Mouse (Mus musculus) kidney, embryonic 16.5 days (tissue): ENCODE results near the gene Pycr2. TPM values are rescaled to one million over a fixed set of nuclear protein-coding genes. Genes with fewer than 3 reads are reported as not detected.
A peak's percentile ranks its signal among the peaks of the same experiment; 100 is the strongest.
"Not testable (repeated sequence)": the region's sequence is repeated elsewhere in the genome, so short reads cannot be mapped to it uniquely, and the experiment has no call there.

Source experiments
- ATAC-seq: fragments of 200-750 bp; cut with Nextera tagmentation; 2 replicates; pipeline ENCODE4 v1.8.0; 2017; ENCODE audit warnings: moderate TSS enrichment; ENCODE audit not compliant: low FRiP score, low TSS enrichment
- H3K27ac ChIP-seq: fragments of 300-500 bp; sonication (generic); 2 replicates; pipeline ENCODE4 v1.5.1; 2014; ENCODE audit warnings: low read length
- H3K27me3 ChIP-seq: fragments of 300-500 bp; sonication (generic); 2 replicates; pipeline ENCODE4 v1.6.1; 2014; ENCODE audit warnings: low read length, control low read depth, mixed read lengths; ENCODE audit not compliant: insufficient read depth
- H3K36me3 ChIP-seq: fragments of 300-500 bp; sonication (generic); 2 replicates; pipeline ENCODE4 v1.6.1; 2014; ENCODE audit warnings: low read length, control low read depth, mixed read lengths; ENCODE audit not compliant: insufficient read depth
- H3K4me1 ChIP-seq: fragments of 300-500 bp; sonication (generic); 2 replicates; pipeline ENCODE4 v1.6.1; 2014; ENCODE audit warnings: low read length, control low read depth, mixed read lengths; ENCODE audit not compliant: insufficient read depth
- H3K4me2 ChIP-seq: fragments of 300-500 bp; sonication (generic); replicated peaks from 2 replicates; pipeline ENCODE4 v1.6.1; 2014; ENCODE audit warnings: low read depth, low read length
- H3K4me3 ChIP-seq: fragments of 300-500 bp; sonication (generic); 2 replicates; pipeline ENCODE4 v1.5.1; 2014; ENCODE audit warnings: mild to moderate bottlenecking, low read length
- H3K9ac ChIP-seq: fragments of 300-500 bp; sonication (generic); replicated peaks from 2 replicates; pipeline ENCODE4 v1.6.1; 2014; ENCODE audit warnings: low read length
- H3K9me3 ChIP-seq: fragments of 300-500 bp; sonication (generic); 2 replicates; pipeline ENCODE4 v1.6.1; 2016; ENCODE audit warnings: low read length, control low read depth
- WGBS: fragments of 180-500 bp; shearing (Covaris S2); extraction: QIAGEN DNeasy Blood & Tissue Kit; methylation state at CpG from one replicate; pipeline ENCODE4 v1.1.7; 2014; 5-methylcytosine and 5-hydroxymethylcytosine counted together
- polyA plus RNA-seq: library from polyadenylated mRNA; unstranded; fragments of >200 nt; fragmentation: Nextera tagmentation; extraction: Ambion mirVana; gene quantifications from 2 replicates; pipeline ENCODE4 v1.2.1, GENCODE M21; 2015

The Pycr2 gene
- polyA plus RNA-seq, 1 experiment from 2014 or later = 111 TPM

DNA sequence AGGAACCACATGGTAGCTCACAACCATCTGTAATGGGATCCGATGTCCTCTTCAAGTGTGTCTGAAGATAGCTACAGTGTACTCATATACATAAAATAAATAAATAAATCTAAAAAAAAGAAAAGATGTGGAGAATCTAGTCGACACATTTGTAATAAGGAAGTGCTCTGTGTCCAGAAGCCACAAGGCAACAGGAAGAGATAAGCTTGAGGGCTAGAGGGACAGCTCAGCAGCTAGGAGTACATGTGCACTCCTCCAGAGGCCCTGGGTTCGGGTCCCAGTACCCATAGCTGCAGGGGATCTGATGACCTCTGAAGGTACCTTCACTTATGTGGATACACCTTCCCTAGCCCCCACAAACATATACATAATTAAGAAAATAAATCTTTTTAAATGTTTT, 22.3 kb upstream of the Pycr2 start:
- Histone ChIP-seq H3K4me3 (no peak overlapping the region), H3K27ac (no peak overlapping the region), H3K27me3 (no peaks in the 10 kb centered on the region), H3K4me2 (no peak overlapping the region), H3K9ac (no peak overlapping the region), H3K9me3 (no peaks in the 10 kb centered on the region), H3K4me1 (0 out of 2 replicates have a peak, but pooled peaks cover 6% of the 10 kb centered on the region), H3K36me3 (no peaks in the 10 kb centered on the region)
- ATAC-seq = no peak
- 81% methylated on average over 3 of the region's 3 CpGs for WGBS

- no peaks in the 10 kb centered on the region for H3K36me3 ChIP-seq
- ATAC-seq = no peak
- 18% methylated on average over 7 of the region's 7 CpGs for WGBS
These were observed 20.4 kb upstream of the Pycr2 start for GRCm38 (mm10) chr1:180883731-180884130.

GRCm38 (mm10) chr1:180884484-180884883, 19.6 kb upstream of the Pycr2 start:
- H3K27ac ChIP-seq = no peak overlapping the region
- H3K4me2 ChIP-seq = no peak overlapping the region
- 71% methylated on average over 9 of the region's 9 CpGs for WGBS
- no peaks in the 10 kb centered on the region for H3K27me3 ChIP-seq
- no peak for ATAC-seq
- no peak overlapping the region for H3K4me3 ChIP-seq
- H3K36me3 ChIP-seq = no peaks in the 10 kb centered on the region
- H3K9ac ChIP-seq = no peak overlapping the region
- H3K9me3 ChIP-seq = no peaks in the 10 kb centered on the region
- H3K4me1 ChIP-seq = peaks cover 17% of the 10 kb centered on the region

More at GRCm38 (mm10) chr1:180883731-180884130, 20.4 kb upstream of the Pycr2 start:
- H3K4me3 ChIP-seq = no peak overlapping the region
- no peak overlapping the region for H3K27ac ChIP-seq
- no peaks in the 10 kb centered on the region for H3K27me3 ChIP-seq
- no peaks in the 10 kb centered on the region for H3K9me3 ChIP-seq
- H3K4me2 ChIP-seq = no peak overlapping the region
- H3K4me1 ChIP-seq = peaks cover 13% of the 10 kb centered on the region
- H3K9ac ChIP-seq = no peak overlapping the region

DNA sequence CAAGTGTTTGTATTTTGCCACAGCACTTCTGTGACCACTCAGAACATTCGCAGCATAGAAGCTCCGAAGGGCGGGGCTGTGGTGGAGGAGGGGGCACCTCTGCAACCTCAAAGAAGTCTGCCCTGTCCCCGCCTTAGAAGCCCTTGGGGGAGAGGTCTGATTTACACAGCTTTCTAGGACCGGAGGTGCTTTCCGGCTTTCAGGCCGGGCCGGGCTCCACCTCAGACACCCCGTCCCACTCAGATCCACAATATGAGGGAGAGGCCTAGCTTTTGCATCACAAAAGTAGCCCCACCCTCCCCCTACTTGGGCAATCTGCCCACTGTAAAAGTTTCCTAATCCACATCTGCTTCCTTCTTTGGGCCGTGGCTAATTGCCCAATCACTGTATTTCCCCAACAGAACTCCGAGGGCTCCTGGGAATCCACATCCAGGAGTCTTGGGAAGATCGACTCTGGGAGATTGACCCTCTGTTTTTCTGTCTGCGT, 15.5 kb upstream of the Pycr2 start:
- Histone ChIP-seq H3K36me3 (no peaks in the 10 kb centered on the region), H3K4me2 (peak overlapping the region; percentile 41), H3K27me3 (peaks cover 9% of the 10 kb centered on the region), H3K4me3 (peak overlapping the region; percentile 20), H3K9ac (peak overlapping the region; percentile 31), H3K4me1 (peaks cover 17% of the 10 kb centered on the region), H3K27ac (no peak overlapping the region), H3K9me3 (no peaks in the 10 kb centered on the region)
- peak; percentile 72 for ATAC-seq
- 5% methylated on average over 13 of the region's 13 CpGs for WGBS

DNA sequence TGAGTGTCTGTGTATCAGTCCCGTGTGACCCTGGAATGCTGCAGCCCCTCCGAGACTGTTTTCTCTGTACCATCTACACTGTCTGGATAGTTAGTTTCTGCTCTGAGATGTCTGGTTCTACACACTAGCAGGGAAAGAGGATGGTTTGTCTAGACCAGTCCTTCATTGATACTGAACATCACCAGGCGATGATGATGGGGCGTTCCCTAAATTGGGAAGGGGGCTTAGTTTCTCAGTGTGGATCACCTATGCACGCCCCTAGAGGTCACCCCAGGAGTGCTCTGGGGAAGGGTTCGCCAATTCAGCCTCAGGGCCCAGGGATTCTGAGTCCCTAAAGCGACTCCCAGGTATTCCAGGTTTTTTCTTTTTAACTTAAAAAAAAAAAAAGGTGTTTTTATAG, 14.9 kb upstream of the Pycr2 start:
- WGBS = 38% methylated on average over 7 of the region's 7 CpGs
- ATAC-seq = 0 out of 2 replicates have a peak, but pooled peaks have one; percentile 21

GRCm38 (mm10) chr1:180889841-180890240, 14.3 kb upstream of the Pycr2 start:
- peaks cover 20% of the 10 kb centered on the region for H3K27me3 ChIP-seq
- no peaks in the 10 kb centered on the region for H3K9me3 ChIP-seq
- WGBS = 46% methylated on average over 6 of the region's 6 CpGs
- H3K27ac ChIP-seq = no peak overlapping the region
- no peak overlapping the region for H3K4me2 ChIP-seq
- no peak overlapping the region for H3K9ac ChIP-seq
- H3K36me3 ChIP-seq = no peaks in the 10 kb centered on the region
- no peak for ATAC-seq
- H3K4me1 ChIP-seq = peaks cover 11% of the 10 kb centered on the region
- no peak overlapping the region for H3K4me3 ChIP-seq

More for the DNA sequence above, 14.9 kb upstream of the Pycr2 start:
- Histone ChIP-seq H3K4me3 (peak overlapping the region; percentile 20; the same call in 1 of the 2 replicates), H3K4me2 (peak overlapping the region; percentile 41; the same call in 1 of the 2 replicates), H3K36me3 (no peaks in the 10 kb centered on the region), H3K27ac (no peak overlapping the region), H3K9ac (no peak overlapping the region), H3K27me3 (peaks cover 14% of the 10 kb centered on the region), H3K9me3 (no peaks in the 10 kb centered on the region), H3K4me1 (peaks cover 12% of the 10 kb centered on the region)

- peak within 1 kb of the TSS; percentile 36; the same call in 1 of the 2 replicates for H3K4me2 ChIP-seq
- no peaks in the 10 kb centered on the region for H3K36me3 ChIP-seq
- 63% methylated on average over 10 of the region's 10 CpGs for WGBS
- no peak within 1 kb of the TSS for H3K9ac ChIP-seq
- no peak for ATAC-seq
- H3K4me1 ChIP-seq = peaks cover 11% of the 10 kb centered on the region
- H3K27me3 ChIP-seq = peaks cover 26% of the 10 kb centered on the region
- H3K27ac ChIP-seq = no peak within 1 kb of the TSS
- H3K4me3 ChIP-seq = no peak within 1 kb of the TSS
- no peaks in the 10 kb centered on the region for H3K9me3 ChIP-seq
These were observed 11.3 kb upstream of the Pycr2 start, which contains the start of gene Lefty2 for GRCm38 (mm10) chr1:180892808-180893207. Lefty2 (plus strand) TSS chr1:180893108.

- H3K27me3 ChIP-seq = peaks cover 26% of the 10 kb centered on the region
- 8% methylated on average over 45 of the region's 51 CpGs for WGBS
- peak; percentile 43; the same call in 1 of the 2 replicates for ATAC-seq
These were observed 9.8 kb upstream of the Pycr2 start for GRCm38 (mm10) chr1:180894088-180894987.

GRCm38 (mm10) chr1:180901107-180901506, 3.0 kb upstream of the Pycr2 start:
- H3K36me3 ChIP-seq = 0 out of 2 replicates have a peak, but pooled peaks cover 3% of the 10 kb centered on the region

More at GRCm38 (mm10) chr1:180894088-180894987, 9.8 kb upstream of the Pycr2 start:
- H3K36me3 ChIP-seq, H3K27ac ChIP-seq, H3K9me3 ChIP-seq, H3K4me1 ChIP-seq, H3K9ac ChIP-seq: not testable (repeated sequence)
- Histone ChIP-seq H3K4me2 (peak overlapping the region; percentile 36), H3K4me3 (peak overlapping the region; percentile 27)

GRCm38 (mm10) chr1:180902915-180903314, 1.2 kb upstream of the Pycr2 start:
- Histone ChIP-seq H3K9ac (no peak overlapping the region), H3K36me3 (peaks cover 20% of the 10 kb centered on the region), H3K27ac (no peak overlapping the region), H3K27me3 (no peaks in the 10 kb centered on the region), H3K9me3 (no peaks in the 10 kb centered on the region), H3K4me2 (no peak overlapping the region), H3K4me1 (peaks cover 18% of the 10 kb centered on the region), H3K4me3 (no peak overlapping the region)
- 40% methylated on average over 5 of the region's 5 CpGs for WGBS
- no peak for ATAC-seq

More at GRCm38 (mm10) chr1:180901107-180901506, 3.0 kb upstream of the Pycr2 start:
- no peak overlapping the region for H3K4me3 ChIP-seq
- no peaks in the 10 kb centered on the region for H3K9me3 ChIP-seq
- no peaks in the 10 kb centered on the region for H3K27me3 ChIP-seq
- no peak overlapping the region for H3K4me2 ChIP-seq
- no peak overlapping the region for H3K9ac ChIP-seq
- ATAC-seq = no peak
- peaks cover 18% of the 10 kb centered on the region for H3K4me1 ChIP-seq
- no peak overlapping the region for H3K27ac ChIP-seq
- WGBS = 2% methylated on average over 4 of the region's 4 CpGs
